Mouse (Mus musculus) MEL (cell line): ENCODE measurements around the gene Tyw5. TPM values are rescaled to one million over a fixed set of nuclear protein-coding genes. Genes with fewer than 3 reads are reported as not detected.

Source experiments
- DNase-seq: peaks from one replicate; pipeline ENCODE4 v3.0.0; 2011; ENCODE audit warnings: low read depth, low spot score
- H3K27ac ChIP-seq: 2 replicates; pipeline ENCODE4 v1.5.1; 2012; ENCODE audit warnings: low read depth, mild to moderate bottlenecking, control low read depth, low read length, moderate library complexity; ENCODE audit not compliant: control insufficient read depth
- H3K27me3 ChIP-seq, 2 experiments: fragments of 150-350 bp in 1 of 2; sonication (generic) in 1 of 2; 2 replicates each; pipeline ENCODE4 v1.6.1; 2012; ENCODE audit warnings: low read length in 2 of 2, mild to moderate bottlenecking in 2 of 2, improper control_type of control experiment in 1 of 2, moderate library complexity in 1 of 2; ENCODE audit not compliant: insufficient read depth in 2 of 2, control insufficient read depth in 1 of 2
- H3K36me3 ChIP-seq, 2 experiments: 2 replicates each; pipeline ENCODE4 v1.6.1; 2012 to 2014; ENCODE audit warnings: low read length in 2 of 2, improper control_type of control experiment in 1 of 2, inconsistent platforms in 1 of 2, mild to moderate bottlenecking in 1 of 2; ENCODE audit not compliant: insufficient read depth in 2 of 2, control insufficient read depth in 1 of 2
- H3K4me1 ChIP-seq, 2 experiments: fragments of 150-350 bp in 1 of 2; sonication (generic) in 1 of 2; 2 replicates each; pipeline ENCODE4 v1.6.1; 2012; ENCODE audit warnings: low read length in 2 of 2, improper control_type of control experiment in 1 of 2, mild to moderate bottlenecking in 1 of 2; ENCODE audit not compliant: insufficient read depth in 2 of 2, control insufficient read depth in 1 of 2
- H3K4me3 ChIP-seq, 2 experiments: fragments of 150-350 bp in 1 of 2; sonication (generic) in 1 of 2; 2 replicates each; pipeline ENCODE4 v1.5.1; 2012; ENCODE audit warnings: low read depth in 2 of 2, low read length in 2 of 2, mild to moderate bottlenecking in 2 of 2, moderate library complexity in 2 of 2, control low read depth in 1 of 2, improper control_type of control experiment in 1 of 2; ENCODE audit not compliant: control insufficient read depth in 1 of 2, insufficient read depth in 1 of 2
- H3K79me2 ChIP-seq: 2 replicates; pipeline ENCODE4 v1.6.1; 2012; ENCODE audit warnings: mild to moderate bottlenecking, low read length, moderate library complexity; ENCODE audit not compliant: control insufficient read depth, poor library complexity, insufficient read depth
- H3K9ac ChIP-seq: 2 replicates; pipeline ENCODE4 v1.6.1; 2012; ENCODE audit warnings: low read depth, mild to moderate bottlenecking, control low read depth, low read length, moderate library complexity; ENCODE audit not compliant: control insufficient read depth, poor library complexity, severe bottlenecking
- H3K9me3 ChIP-seq: fragments of 150-350 bp; sonication (generic); replicated peaks from 2 replicates; pipeline ENCODE4 v1.6.1; 2012; ENCODE audit warnings: mild to moderate bottlenecking, low read length, improper control_type of control experiment, moderate library complexity; ENCODE audit not compliant: insufficient read depth
- CHD1 ChIP-seq: IDR thresholded peaks from 2 replicates; pipeline ENCODE4 v1.6.1; 2012; ENCODE audit warnings: low read depth, mild to moderate bottlenecking, inconsistent platforms, low read length, improper control_type of control experiment
- CTCF ChIP-seq, 3 experiments: IDR thresholded peaks in 2 of 3; conservative IDR thresholded peaks in 1 of 3; 2 replicates each; pipeline ENCODE4 v1.5.1; 2011 to 2012; ENCODE audit warnings: low read length in 3 of 3, low read depth in 2 of 3, mild to moderate bottlenecking in 2 of 3, improper control_type of control experiment in 1 of 3, inconsistent platforms in 1 of 3, mixed read lengths in 1 of 3, moderate library complexity in 1 of 3; ENCODE audit not compliant: control insufficient read depth in 1 of 3, insufficient read depth in 1 of 3, poor library complexity in 1 of 3, severe bottlenecking in 1 of 3
- E2F4 ChIP-seq: IDR thresholded peaks from 2 replicates; pipeline ENCODE4 v1.6.1; 2011; ENCODE audit warnings: low read depth, low read length, improper control_type of control experiment, borderline replicate concordance
- ELF1 ChIP-seq: IDR thresholded peaks from 2 replicates; pipeline ENCODE4 v1.6.1; 2014; ENCODE audit warnings: low read depth, mild to moderate bottlenecking, inconsistent platforms, low read length, improper control_type of control experiment, moderate library complexity
- ETS1 ChIP-seq: IDR thresholded peaks from 2 replicates; pipeline ENCODE4 v1.6.1; 2012; ENCODE audit warnings: low read depth, mild to moderate bottlenecking, inconsistent platforms, low read length, improper control_type of control experiment, moderate library complexity
- GATA1 ChIP-seq: IDR thresholded peaks from 2 replicates; pipeline ENCODE4 v1.6.1; 2011; ENCODE audit warnings: low read depth, low read length, improper control_type of control experiment
- JUND ChIP-seq: IDR thresholded peaks from 2 replicates; pipeline ENCODE4 v1.6.1; 2011; ENCODE audit warnings: low read depth, mild to moderate bottlenecking, improper control_type of control experiment, low read length
- MAZ ChIP-seq: IDR thresholded peaks from 2 replicates; pipeline ENCODE4 v1.6.1; 2012; ENCODE audit warnings: low read depth, mild to moderate bottlenecking, inconsistent platforms, low read length, improper control_type of control experiment
- NELFE ChIP-seq: IDR thresholded peaks from 2 replicates; pipeline ENCODE4 v1.6.1; 2011; ENCODE audit warnings: low read depth, low read length, improper control_type of control experiment
- NRF1 ChIP-seq: IDR thresholded peaks from 2 replicates; pipeline ENCODE4 v1.6.1; 2014; ENCODE audit warnings: low read depth, mild to moderate bottlenecking, inconsistent platforms, low read length, improper control_type of control experiment, moderate library complexity; ENCODE audit not compliant: poor library complexity, insufficient read depth, severe bottlenecking
- POLR2AphosphoS5 ChIP-seq: IDR thresholded peaks from 2 replicates; pipeline ENCODE4 v1.6.1; 2012; ENCODE audit warnings: low read depth, borderline replicate concordance, mild to moderate bottlenecking, inconsistent platforms, low read length, moderate library complexity, mixed read lengths
- RAD21 ChIP-seq: IDR thresholded peaks from 2 replicates; pipeline ENCODE4 v1.6.1; 2011; ENCODE audit warnings: mild to moderate bottlenecking, low read depth, low read length, improper control_type of control experiment
- SMC3 ChIP-seq: IDR thresholded peaks from 2 replicates; pipeline ENCODE4 v1.6.1; 2011; ENCODE audit warnings: low read depth, low read length, improper control_type of control experiment
- TAL1 ChIP-seq: IDR thresholded peaks from 2 replicates; pipeline ENCODE4 v1.6.1; 2012; ENCODE audit warnings: mild to moderate bottlenecking, inconsistent platforms, low read length, moderate library complexity, mixed read lengths
- TBP ChIP-seq: IDR thresholded peaks from 2 replicates; pipeline ENCODE4 v1.8.0; 2011; ENCODE audit warnings: low read depth, low read length, improper control_type of control experiment
- TCF12 ChIP-seq: IDR thresholded peaks from 2 replicates; pipeline ENCODE4 v1.6.1; 2014; ENCODE audit warnings: low read depth, mild to moderate bottlenecking, inconsistent platforms, low read length, improper control_type of control experiment, moderate library complexity
- UBTF ChIP-seq: IDR thresholded peaks from 2 replicates; pipeline ENCODE4 v1.6.1; 2012; ENCODE audit warnings: low read depth, mild to moderate bottlenecking, inconsistent platforms, low read length, improper control_type of control experiment, moderate library complexity, borderline replicate concordance; ENCODE audit not compliant: insufficient read depth
- USF1 ChIP-seq: IDR thresholded peaks from 2 replicates; pipeline ENCODE4 v1.6.1; 2014; ENCODE audit warnings: low read depth, mild to moderate bottlenecking, inconsistent platforms, low read length, improper control_type of control experiment, moderate library complexity
- ZC3H11A ChIP-seq: IDR thresholded peaks from 2 replicates; pipeline ENCODE4 v1.6.1; 2012; ENCODE audit warnings: low read depth, mild to moderate bottlenecking, inconsistent platforms, low read length, improper control_type of control experiment
- ZKSCAN1 ChIP-seq: IDR thresholded peaks from 2 replicates; pipeline ENCODE4 v1.6.1; 2012; ENCODE audit warnings: low read depth, mild to moderate bottlenecking, inconsistent platforms, low read length, improper control_type of control experiment, moderate library complexity
- ZMIZ1 ChIP-seq: IDR thresholded peaks from 2 replicates; pipeline ENCODE4 v1.6.1; 2012; ENCODE audit warnings: low read depth, mild to moderate bottlenecking, inconsistent platforms, low read length, improper control_type of control experiment, moderate library complexity
- ZNF384 ChIP-seq: IDR thresholded peaks from 2 replicates; pipeline ENCODE4 v1.6.1; 2012; ENCODE audit warnings: low read depth, mild to moderate bottlenecking, inconsistent platforms, low read length, improper control_type of control experiment
- polyA plus RNA-seq, 2 experiments: library from polyadenylated mRNA; stranded (reverse) in 1 of 2; unstranded in 1 of 2; fragments of >175 nt in 1 of 2; fragments of >200 nt in 1 of 2; gene quantifications; 2 replicates each; pipeline versions ENCODE4 v1.2.1 to v1.2.4; 2012; ENCODE audit warnings: low replicate concordance in 2 of 2, low read depth in 1 of 2; ENCODE audit not compliant: insufficient read length in 2 of 2, insufficient read depth in 1 of 2, missing spikeins in 1 of 2
- total RNA-seq: library from RNA; depleted of rRNA; stranded (reverse); fragments of 300-350 nt; gene quantifications from 2 replicates; pipeline ENCODE4 v1.2.3, GENCODE M21; 2012; rRNA removed

Tyw5 gene
- total and polyA plus RNA-seq, 3 experiments = 15.8 to 18.5 TPM; not detected in 1

DNA sequence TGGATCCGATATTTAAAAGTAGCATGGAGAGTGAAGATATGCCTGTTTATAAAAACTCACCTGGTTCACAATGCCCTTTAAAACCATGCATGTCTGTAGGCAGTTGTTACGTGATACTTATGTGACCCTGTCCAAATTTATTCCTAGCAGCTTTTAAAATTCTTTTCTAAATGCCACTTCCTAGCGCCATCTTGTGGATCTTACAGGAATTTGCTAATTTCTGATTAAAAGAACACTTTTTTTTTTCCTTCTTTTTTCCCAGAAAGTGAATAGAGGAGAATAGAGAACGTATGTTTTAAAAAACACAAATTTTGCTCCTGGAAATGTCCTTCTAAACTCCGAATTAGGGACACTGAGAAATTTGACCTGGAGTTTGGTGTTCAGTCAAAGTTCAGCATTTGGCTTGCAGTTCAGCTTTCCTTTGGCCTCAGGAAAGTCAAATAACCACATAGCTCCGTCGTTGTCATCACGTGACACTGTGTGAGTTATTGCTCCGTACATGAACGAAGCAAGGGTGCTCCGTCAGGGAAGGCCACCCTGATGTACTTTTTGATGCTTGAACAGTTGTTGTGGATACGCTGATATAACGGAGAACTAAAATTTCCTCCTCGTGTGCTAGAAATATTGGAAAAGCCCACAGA, 67.6 kb downstream of the Tyw5 start:
- no peak overlapping the region for H3K27ac ChIP-seq
- no peaks in the 10 kb centered on the region for H3K36me3 ChIP-seq
- H3K9me3 ChIP-seq = no peaks in the 10 kb centered on the region
- H3K4me3 ChIP-seq = no peak overlapping the region
- TF ChIP-seq UBTF = no peak
- TF ChIP-seq SMC3 = peak; percentile 62
- no peak for TF ChIP-seq GATA1
- TF ChIP-seq CHD1 = no peak
- TF ChIP-seq TCF12 = no peak
- TF ChIP-seq ZKSCAN1 = no peak
- no peak for TF ChIP-seq MAZ
- no peak for TF ChIP-seq ZMIZ1
- TF ChIP-seq ZC3H11A = no peak
- no peak for TF ChIP-seq NRF1
- TF ChIP-seq TAL1 = no peak
- TF ChIP-seq TBP = no peak
- no peak for TF ChIP-seq NELFE
- peak; percentile 10 to 65 (median 40); a peak in 4 of 6 replicates for TF ChIP-seq CTCF (IDR thresholded peaks at IDR 0.05 in 2 of 3, conservative IDR thresholded peaks at IDR 0.05 in 1 of 3; ENCODE audit: control insufficient read depth in 1 of 3, insufficient read depth in 1 of 3, low read depth in 2 of 3, low read length in 3 of 3, poor library complexity in 1 of 3, severe bottlenecking in 1 of 3)
- TF ChIP-seq JUND = no peak
- no peak for TF ChIP-seq POLR2AphosphoS5
- TF ChIP-seq E2F4 = no peak
- peak; percentile 39; the same call in 1 of the 2 replicates for TF ChIP-seq USF1
- TF ChIP-seq ELF1 = no peak
- peak; percentile 80 for TF ChIP-seq RAD21
- no peak for TF ChIP-seq ETS1
- TF ChIP-seq ZNF384 = peak; percentile 88
- DNase-seq = peak; percentile 37
- H3K9ac ChIP-seq = no peak overlapping the region
- H3K4me1 ChIP-seq = no peaks in the 10 kb centered on the region
- no peaks in the 10 kb centered on the region for H3K79me2 ChIP-seq
- no peaks in the 10 kb centered on the region; a peak in 1 of 4 replicates for H3K27me3 ChIP-seq

Other genes starting within 250 kb of the Tyw5 start
- 10.8 and 11.7 TPM in 2 replicates for gene 1700066M21Rik, start 29.5 kb downstream of the Tyw5 start, total RNA-seq
- gene 1700066M21Rik, start 29.5 kb downstream of the Tyw5 start, polyA plus RNA-seq = 1 to 10 TPM in 1 of 2 experiments, not detected in 1; 9.9 TPM
- gene Maip1, start 773 bp downstream of the Tyw5 start, total RNA-seq = 8.1 and 10.2 TPM in 2 replicates
- 1 to 10 TPM in 1 of 2 experiments, not detected in 1; 8.8 TPM for gene Maip1, start 773 bp downstream of the Tyw5 start, polyA plus RNA-seq